Mouse (Mus musculus): Measurements from ENCODE around the gene Rfpl4.

DNA sequence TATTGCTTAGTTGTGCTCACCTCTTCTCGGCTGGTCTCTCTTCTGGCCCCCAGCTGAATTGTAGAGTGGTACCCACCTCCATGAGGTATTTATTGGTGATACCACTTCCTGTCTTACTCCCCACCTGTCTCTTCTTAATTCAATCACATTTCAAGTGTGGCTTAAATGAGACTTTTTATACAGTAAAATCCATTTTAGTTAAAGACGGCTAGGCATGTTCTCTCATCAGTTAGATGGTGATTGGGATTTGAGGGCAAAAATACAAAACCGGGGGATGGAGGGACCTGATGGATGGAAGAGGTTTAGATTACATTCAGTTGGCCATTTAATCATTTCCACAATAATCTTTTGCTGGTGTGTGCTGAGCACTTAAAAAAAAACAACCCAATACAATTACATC, at the start of gene Rfpl4:
- no peak for TF ChIP-seq MAFK (IDR thresholded peaks at IDR 0.05; ENCODE audit: insufficient read depth, low read depth, low read length)
- TF ChIP-seq HCFC1 (IDR thresholded peaks at IDR 0.05; ENCODE audit: borderline replicate concordance, insufficient read depth, low read length) = no peak
- no peak for TF ChIP-seq ZNF384 (IDR thresholded peaks at IDR 0.05; ENCODE audit: low read depth, low read length)
- TF ChIP-seq ZC3H11A (IDR thresholded peaks at IDR 0.05; ENCODE audit: borderline replicate concordance, low read depth, low read length) = no peak
- no peak for TF ChIP-seq CHD2 (IDR thresholded peaks at IDR 0.05; ENCODE audit: low read depth, low read length)

Measured in ES-E14 (cell line).